Mouse (Mus musculus) bone marrow macrophage, adult 2 months (primary cell): ENCODE measurements at regions not wholly inside any gene's neighbourhood (a gene's known extent, or its start where the extent isn't known, plus 50 kb on each side); places are given as distances from the start of the nearest gene placed in this dataset.

Source experiments
- CTCF ChIP-seq: IDR thresholded peaks from 2 replicates; pipeline ENCODE4 v1.5.1; 2012; ENCODE audit warnings: low read depth, mild to moderate bottlenecking, low read length, moderate library complexity
- POLR2A ChIP-seq: IDR thresholded peaks from 2 replicates; pipeline ENCODE4 v1.6.1; 2012; ENCODE audit warnings: mild to moderate bottlenecking, low read depth, low read length, borderline replicate concordance

DNA sequence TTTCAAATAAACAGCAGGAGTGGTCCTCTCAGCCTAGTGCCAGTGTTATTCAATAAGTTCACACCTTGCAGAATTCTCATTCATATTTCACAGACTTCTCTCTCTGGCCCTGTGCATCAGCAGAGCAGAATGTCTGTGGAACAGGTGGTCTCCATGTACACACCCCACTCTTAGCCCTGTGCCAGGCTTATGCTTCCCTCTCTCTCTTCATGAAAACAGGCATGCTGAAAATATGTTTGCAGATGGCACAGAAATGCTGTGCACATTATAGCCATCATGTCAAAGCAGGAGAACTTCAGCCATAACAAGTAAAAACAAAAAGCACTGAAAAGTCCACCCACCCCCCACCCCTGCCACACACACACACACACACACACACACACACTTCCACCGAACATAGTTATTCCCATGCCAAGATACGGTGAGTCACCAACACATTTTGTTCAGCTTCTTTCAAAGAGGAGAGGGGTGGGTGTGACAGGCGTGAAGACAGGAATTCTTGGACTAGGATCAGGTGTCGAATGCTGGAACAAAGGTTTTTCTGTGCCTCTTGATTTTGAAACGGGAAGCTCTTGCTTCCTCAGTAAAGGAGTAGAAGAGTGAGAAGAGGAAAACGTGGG lies 600.6 kb downstream of the Rwdd3 start:
- TF ChIP-seq CTCF (no peak), POLR2A (no peak)
